Mouse (Mus musculus) cerebellum, postnatal 36 days (tissue): ENCODE results near the gene Zfp280b.

Source experiments
- DNase-seq, 2 experiments: peaks; one replicate each; pipeline ENCODE4 v3.0.0; 2021 to 2022; ENCODE audit warnings: mixed read lengths in 2 of 2

Gene Zfp280b

GRCm38 (mm10) chr10:76032402-76033118 lies at the start of gene Zfp280b:
Zfp280b (plus strand) TSS chr10:76032650.
- DNase-seq: peak; percentile 94 to 96

GRCm38 (mm10) chr10:75990430-75991042 lies 41.9 kb upstream of the Zfp280b start:
- no peak for DNase-seq

- DNase-seq: no peak
These were observed 38.7 kb upstream of the Zfp280b start for GRCm38 (mm10) chr10:75993616-75994240.

- DNase-seq: peak; percentile 42 to 47
These were observed 37.8 kb upstream of the Zfp280b start for GRCm38 (mm10) chr10:75994531-75995210.

GRCm38 (mm10) chr10:75995463-75995862 lies 37.0 kb upstream of the Zfp280b start:
- DNase-seq: peak; percentile 38 to 48

- no peak for DNase-seq
These were observed 36.1 kb upstream of the Zfp280b start for GRCm38 (mm10) chr10:75996315-75996714.

GRCm38 (mm10) chr10:76001160-76001559 lies 31.3 kb upstream of the Zfp280b start:
- no peak for DNase-seq

GRCm38 (mm10) chr10:76002101-76002521 lies 30.3 kb upstream of the Zfp280b start:
- DNase-seq: peak; percentile 81

GRCm38 (mm10) chr10:76002615-76003014 lies 29.8 kb upstream of the Zfp280b start:
- DNase-seq: no peak

GRCm38 (mm10) chr10:76003221-76003620 lies 29.2 kb upstream of the Zfp280b start:
- DNase-seq: no peak

GRCm38 (mm10) chr10:76006385-76006784 lies 26.1 kb upstream of the Zfp280b start:
- no peak for DNase-seq

- DNase-seq: no peak
These were observed 22.6 kb upstream of the Zfp280b start for GRCm38 (mm10) chr10:76009812-76010211.

- DNase-seq: no peak
These were observed 19.5 kb upstream of the Zfp280b start for GRCm38 (mm10) chr10:76012922-76013321.

GRCm38 (mm10) chr10:76016886-76017285 lies 15.6 kb upstream of the Zfp280b start:
- DNase-seq: no peak

- DNase-seq: no peak
These were observed 10.7 kb upstream of the Zfp280b start for GRCm38 (mm10) chr10:76021728-76022127.

- no peak for DNase-seq
These were observed 8.5 kb upstream of the Zfp280b start for GRCm38 (mm10) chr10:76023921-76024320.

GRCm38 (mm10) chr10:76025470-76026190 lies 6.8 kb upstream of the Zfp280b start:
- no peak for DNase-seq

GRCm38 (mm10) chr10:76027127-76028015 lies 5.1 kb upstream of the Zfp280b start:
- DNase-seq: no peak

GRCm38 (mm10) chr10:76028016-76028366 lies 4.5 kb upstream of the Zfp280b start:
- no peak for DNase-seq

- DNase-seq: no peak
These were observed 4.1 kb upstream of the Zfp280b start for GRCm38 (mm10) chr10:76028396-76028795.

- no peak for DNase-seq
These were observed 3.2 kb upstream of the Zfp280b start for GRCm38 (mm10) chr10:76029276-76029675.

GRCm38 (mm10) chr10:76030496-76030895 lies 2.0 kb upstream of the Zfp280b start:
- no peak for DNase-seq
